Mouse (Mus musculus) heart, embryonic 11.5 days (tissue): ENCODE measurements around the gene Cyth4. TPM values are rescaled to one million over a fixed set of nuclear protein-coding genes. Genes with fewer than 3 reads are reported as not detected.

Experiments
- ATAC-seq: fragments of 200-750 bp; cut with Nextera tagmentation; replicated peaks from 2 replicates; pipeline ENCODE4 v1.8.0; 2017; ENCODE audit warnings: moderate library complexity; ENCODE audit not compliant: insufficient number of reproducible peaks, low FRiP score, low TSS enrichment
- H3K27ac ChIP-seq: fragments of 300-500 bp; sonication (generic); 2 replicates; pipeline ENCODE4 v1.5.1; 2014; ENCODE audit warnings: mild to moderate bottlenecking, low read depth, low read length
- H3K27me3 ChIP-seq: fragments of 300-500 bp; sonication (generic); 2 replicates; pipeline ENCODE4 v1.6.1; 2014; ENCODE audit warnings: mild to moderate bottlenecking, low read length, mixed read lengths; ENCODE audit not compliant: control insufficient read depth, insufficient read depth
- H3K36me3 ChIP-seq: fragments of 300-500 bp; sonication (generic); 2 replicates; pipeline ENCODE4 v1.6.1; 2014; ENCODE audit warnings: mild to moderate bottlenecking, low read length, moderate library complexity, mixed read lengths; ENCODE audit not compliant: control insufficient read depth, insufficient read depth
- H3K4me1 ChIP-seq: fragments of 300-500 bp; sonication (generic); 2 replicates; pipeline ENCODE4 v1.6.1; 2014; ENCODE audit warnings: low read length; ENCODE audit not compliant: control insufficient read depth, insufficient read depth
- H3K4me2 ChIP-seq: fragments of 300-500 bp; sonication (generic); 2 replicates; pipeline ENCODE4 v1.6.1; 2014; ENCODE audit warnings: mild to moderate bottlenecking, moderate library complexity
- H3K4me3 ChIP-seq: fragments of 300-500 bp; sonication (generic); 2 replicates; pipeline ENCODE4 v1.5.1; 2014; ENCODE audit warnings: low read depth, low read length
- H3K9ac ChIP-seq: fragments of 300-500 bp; sonication (generic); 2 replicates; pipeline ENCODE4 v1.6.1; 2014; ENCODE audit warnings: mild to moderate bottlenecking, low read depth, low read length, moderate library complexity
- H3K9me3 ChIP-seq: fragments of 300-500 bp; sonication (generic); replicated peaks from 2 replicates; pipeline ENCODE4 v1.6.1; 2016; ENCODE audit warnings: low read length; ENCODE audit not compliant: control insufficient read depth
- WGBS: fragments of 180-500 bp; shearing (Covaris S2); extraction: QIAGEN DNeasy Blood & Tissue Kit; methylation state at CpG from one replicate; pipeline ENCODE4 v1.1.7; 2014; ENCODE audit not compliant: insufficient replicate concordance; 5-methylcytosine and 5-hydroxymethylcytosine counted together
- polyA plus RNA-seq: library from polyadenylated mRNA; unstranded; fragments of >200 nt; fragmentation: Nextera tagmentation; extraction: Ambion mirVana; gene quantifications from 2 replicates; pipeline ENCODE4 v1.2.1, GENCODE M21; 2014

Cyth4 gene
- polyA plus RNA-seq, 1 experiment from 2014 or later, result 2.0 TPM

DNA sequence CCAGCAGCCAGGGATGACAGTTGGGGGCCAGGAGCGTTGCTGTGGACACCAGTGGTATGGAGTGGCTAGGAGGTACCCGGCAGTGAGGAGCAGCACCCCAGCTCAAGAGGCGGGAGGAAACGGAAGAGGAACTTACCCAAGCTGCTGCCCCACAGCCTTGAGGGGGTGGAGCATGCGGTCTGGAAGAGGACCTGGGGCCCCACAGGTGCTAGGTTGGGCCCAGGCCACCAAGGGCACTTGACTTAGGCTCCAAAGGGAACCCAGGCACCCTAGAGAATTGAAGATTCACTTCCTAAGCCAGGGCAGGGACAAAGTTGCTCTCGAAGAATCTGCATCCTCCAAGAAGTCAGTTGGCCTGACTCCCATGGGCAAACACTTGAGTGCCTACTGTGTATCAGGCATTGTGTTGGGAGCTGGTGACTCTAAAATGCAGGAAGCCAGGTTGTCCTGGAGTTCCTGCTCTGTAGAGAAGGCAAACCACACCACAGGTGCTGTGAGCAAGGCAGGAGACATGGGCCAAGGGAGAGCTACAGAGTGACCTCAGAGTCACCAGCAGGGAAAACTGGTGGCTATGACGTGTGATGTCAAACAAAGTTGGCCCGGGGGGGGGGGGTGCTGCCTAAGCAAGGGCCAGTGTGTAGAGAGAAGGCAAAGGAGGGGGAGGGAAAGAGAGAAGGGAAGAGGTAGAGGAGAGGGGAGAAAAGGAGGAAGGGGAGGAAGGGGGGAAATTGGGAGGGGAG, 24.0 kb upstream of the Cyth4 start, which contains the start of gene Rac2:
TSS of gene Rac2 (minus strand) at position 126 of the 740 bp plus-strand sequence.
- Histone ChIP-seq H3K9ac (0 out of 2 replicates have a peak within 1 kb of the TSS, but pooled peaks have one; percentile 7), H3K27ac (peak within 1 kb of the TSS; percentile 68), H3K4me3 (no peak within 1 kb of the TSS), H3K36me3 (no peaks in the 10 kb centered on the region), H3K27me3 (no peaks in the 10 kb centered on the region), H3K4me1 (peaks cover 15% of the 10 kb centered on the region), H3K9me3 (no peaks in the 10 kb centered on the region), H3K4me2 (peak within 1 kb of the TSS; percentile 33; the same call in 1 of the 2 replicates)
- ATAC-seq, result no peak
- 71% methylated on average over 8 of the region's 8 CpGs for WGBS

- peaks cover 18% of the 10 kb centered on the region for H3K4me1 ChIP-seq
- no peak overlapping the region for H3K27ac ChIP-seq
- H3K36me3 ChIP-seq, result no peaks in the 10 kb centered on the region
- H3K9ac ChIP-seq, result no peak overlapping the region
- no peaks in the 10 kb centered on the region for H3K9me3 ChIP-seq
- no peak overlapping the region for H3K4me3 ChIP-seq
- no peak overlapping the region for H3K4me2 ChIP-seq
- no peaks in the 10 kb centered on the region for H3K27me3 ChIP-seq
- 59% methylated on average over 4 of the region's 4 CpGs for WGBS
- no peak for ATAC-seq
Measured at GRCm38 (mm10) chr15:78576284-78576810, 20.5 kb upstream of the Cyth4 start.

GRCm38 (mm10) chr15:78583352-78583751, 13.5 kb upstream of the Cyth4 start:
- Histone ChIP-seq H3K27me3 (no peaks in the 10 kb centered on the region), H3K9me3 (no peaks in the 10 kb centered on the region), H3K4me3 (no peak overlapping the region), H3K9ac (no peak overlapping the region), H3K4me1 (peaks cover 8% of the 10 kb centered on the region; the same call in 1 of the 2 replicates), H3K27ac (no peak overlapping the region), H3K36me3 (no peaks in the 10 kb centered on the region), H3K4me2 (no peak overlapping the region)
- no peak for ATAC-seq
- WGBS, result 19% methylated on average over 11 of the region's 11 CpGs

DNA sequence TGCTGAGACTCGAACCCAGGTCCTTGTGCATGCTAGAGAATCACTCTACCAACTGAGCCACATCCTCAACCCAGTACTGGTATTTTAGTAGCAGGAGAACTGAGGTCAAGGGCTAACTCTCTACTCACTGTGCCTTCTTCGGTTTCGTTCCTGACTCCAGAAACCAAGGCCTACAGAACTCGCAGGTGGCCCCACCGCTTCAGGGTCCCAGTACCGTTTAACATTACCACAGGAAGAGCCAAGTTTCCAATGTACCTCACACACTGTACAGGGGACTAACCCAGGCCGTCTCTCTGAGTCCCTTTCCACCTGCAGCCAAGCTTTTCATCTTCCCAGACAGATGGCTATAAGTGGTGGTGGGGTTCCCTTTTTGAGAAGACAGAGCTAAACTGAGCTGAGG, 11.4 kb upstream of the Cyth4 start:
- no peak overlapping the region for H3K27ac ChIP-seq
- WGBS, result 83% methylated on average over 7 of the region's 7 CpGs
- no peaks in the 10 kb centered on the region for H3K27me3 ChIP-seq
- H3K4me3 ChIP-seq, result no peak overlapping the region
- no peak for ATAC-seq
- H3K9ac ChIP-seq, result no peak overlapping the region
- no peak overlapping the region for H3K4me2 ChIP-seq
- no peaks in the 10 kb centered on the region for H3K36me3 ChIP-seq
- peaks cover 5% of the 10 kb centered on the region; the same call in 1 of the 2 replicates for H3K4me1 ChIP-seq
- H3K9me3 ChIP-seq, result no peaks in the 10 kb centered on the region

- H3K9me3 ChIP-seq, result no peaks in the 10 kb centered on the region
- WGBS, result 60% methylated on average over 18 of the region's 18 CpGs
- no peaks in the 10 kb centered on the region for H3K4me1 ChIP-seq
- no peak overlapping the region for H3K4me2 ChIP-seq
- H3K27ac ChIP-seq, result no peak overlapping the region
- H3K4me3 ChIP-seq, result no peak overlapping the region
- H3K9ac ChIP-seq, result no peak overlapping the region
- no peaks in the 10 kb centered on the region for H3K36me3 ChIP-seq
- no peaks in the 10 kb centered on the region for H3K27me3 ChIP-seq
- ATAC-seq, result 0 out of 2 replicates have a peak, but pooled peaks have one; percentile 40
Measured at GRCm38 (mm10) chr15:78587050-78587994, 9.5 kb upstream of the Cyth4 start.

- no peaks in the 10 kb centered on the region for H3K36me3 ChIP-seq
- H3K27ac ChIP-seq, result no peak overlapping the region
- no peaks in the 10 kb centered on the region for H3K27me3 ChIP-seq
- WGBS, result 52% methylated on average over 4 of the region's 4 CpGs
- H3K9me3 ChIP-seq, result no peaks in the 10 kb centered on the region
- no peak overlapping the region for H3K9ac ChIP-seq
- H3K4me3 ChIP-seq, result no peak overlapping the region
- no peak overlapping the region for H3K4me2 ChIP-seq
- H3K4me1 ChIP-seq, result no peaks in the 10 kb centered on the region
- no peak for ATAC-seq
Measured at GRCm38 (mm10) chr15:78588049-78588448, 8.8 kb upstream of the Cyth4 start.

DNA sequence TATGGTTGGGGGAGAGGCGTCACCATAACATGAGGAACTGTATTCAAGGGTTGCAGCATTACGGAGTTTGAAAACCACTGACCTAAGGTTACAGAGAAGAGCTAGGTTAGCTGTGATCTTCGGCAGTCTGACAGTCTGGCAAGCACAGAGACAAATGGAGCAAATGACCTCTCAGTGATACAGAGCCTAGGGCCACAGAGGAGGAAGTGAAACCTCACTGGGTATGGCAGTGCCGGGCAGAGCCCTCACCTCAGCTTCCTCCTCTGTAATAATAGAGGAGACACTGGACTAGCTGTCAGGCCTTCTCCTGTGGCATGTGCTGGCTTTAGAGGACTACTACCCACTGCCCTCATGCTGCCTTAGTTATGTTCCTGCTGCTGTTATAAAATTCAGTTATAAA, 7.9 kb upstream of the Cyth4 start:
- no peaks in the 10 kb centered on the region for H3K4me1 ChIP-seq
- no peak overlapping the region for H3K27ac ChIP-seq
- H3K9me3 ChIP-seq, result no peaks in the 10 kb centered on the region
- WGBS, result 76% methylated on average over 4 of the region's 4 CpGs
- H3K36me3 ChIP-seq, result no peaks in the 10 kb centered on the region
- H3K4me3 ChIP-seq, result no peak overlapping the region
- no peaks in the 10 kb centered on the region for H3K27me3 ChIP-seq
- no peak overlapping the region for H3K9ac ChIP-seq
- no peak overlapping the region for H3K4me2 ChIP-seq
- no peak for ATAC-seq

DNA sequence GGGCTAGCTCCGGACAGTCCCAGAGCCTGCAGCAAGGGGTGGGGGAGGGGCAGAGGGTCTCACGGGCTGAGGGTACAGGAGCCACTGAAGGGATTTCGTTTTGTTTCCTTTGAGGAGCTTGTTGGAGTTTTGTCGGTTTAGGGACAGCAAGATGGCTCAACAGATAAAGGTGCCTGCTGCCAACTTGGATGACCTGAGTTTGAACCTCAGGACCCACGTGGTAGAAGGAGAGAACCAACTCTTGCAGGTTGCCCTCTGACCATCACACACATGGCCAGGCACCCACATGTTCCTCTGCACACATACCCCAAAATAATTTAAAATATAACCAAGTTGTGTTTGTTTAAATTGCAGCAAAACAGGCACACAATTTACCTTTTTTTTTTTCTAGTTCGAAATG, 6.9 kb upstream of the Cyth4 start:
- no peak for ATAC-seq
- WGBS, result 63% methylated on average over 6 of the region's 6 CpGs
- no peaks in the 10 kb centered on the region for H3K36me3 ChIP-seq
- no peak overlapping the region for H3K4me3 ChIP-seq
- no peaks in the 10 kb centered on the region for H3K27me3 ChIP-seq
- no peaks in the 10 kb centered on the region for H3K9me3 ChIP-seq
- H3K4me1 ChIP-seq, result no peaks in the 10 kb centered on the region
- H3K9ac ChIP-seq, result no peak overlapping the region
- H3K27ac ChIP-seq, result no peak overlapping the region
- H3K4me2 ChIP-seq, result no peak overlapping the region
